Mouse (Mus musculus) layer of hippocampus, adult 18-20 months (tissue): ENCODE data around the gene Kdm6b. TPM values are rescaled to one million over a fixed set of nuclear protein-coding genes. Genes with fewer than 3 reads are reported as not detected.

ENCODE experiments used
- DNase-seq, 2 experiments: peaks; one replicate each; pipeline ENCODE4 v3.0.0; 2022; ENCODE audit warnings: low spot score in 2 of 2
- long read RNA-seq: library from polyadenylated mRNA; stranded (forward); transcript quantifications from one replicate; pipeline ENCODE4 v2.0.0, GENCODE M21; 2021
- total RNA-seq, 2 experiments: library from RNA; stranded (reverse); gene quantifications; 2 replicates each; pipeline ENCODE4 v1.2.3; 2021

The Kdm6b gene
- total RNA-seq = 10 to 100 TPM; 35.7 to 39.3 TPM
- long read RNA-seq, partial matches to known transcripts = 6 of 7 reads
- long read RNA-seq, other reads (novel, unspliced or antisense) = 1 of 7 reads

DNA sequence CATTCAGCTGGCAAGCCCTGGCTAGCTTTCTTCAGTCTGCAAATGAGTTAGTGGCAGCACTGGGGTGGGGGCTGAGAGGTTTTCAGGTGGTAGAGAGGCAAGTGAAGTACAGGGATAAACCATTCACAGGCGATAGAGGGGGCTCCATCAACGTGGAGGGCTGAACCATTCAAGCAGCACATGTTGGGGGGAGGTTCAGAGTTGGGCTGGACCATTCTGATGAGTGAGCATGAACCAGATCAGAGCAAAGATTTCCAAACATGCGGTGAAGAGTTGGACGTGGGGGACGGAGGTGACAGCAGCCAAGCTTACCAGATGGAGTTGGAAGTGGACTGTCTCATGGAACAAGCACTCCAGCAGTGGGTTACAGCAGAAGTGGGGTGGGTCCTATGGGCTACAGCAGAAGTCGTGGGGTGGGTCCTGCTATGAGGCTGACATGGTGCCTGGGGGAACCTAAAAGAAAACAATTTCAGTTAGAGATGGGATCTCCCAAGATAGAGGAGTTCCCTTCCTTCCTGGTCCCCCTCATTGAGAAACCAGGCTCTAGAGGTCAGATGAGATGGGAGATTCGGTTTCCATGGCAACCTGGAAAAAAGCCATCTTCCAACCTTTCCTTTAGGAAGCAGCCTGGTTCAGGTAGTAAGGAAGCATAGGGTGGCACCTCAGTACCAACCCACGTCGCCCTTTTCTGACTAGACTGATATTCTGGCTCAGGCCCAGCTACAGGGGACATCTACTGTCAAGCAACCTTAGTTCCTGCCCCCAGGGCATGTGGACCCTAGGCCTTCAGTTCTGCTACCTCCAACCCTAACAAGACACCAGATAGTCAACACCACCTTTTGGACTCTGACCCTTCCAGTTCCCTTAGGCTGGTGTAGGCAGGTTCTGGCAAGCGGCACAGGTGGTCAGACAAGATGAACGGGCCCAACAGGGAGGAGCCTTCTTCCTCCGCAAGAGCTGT, at the start of gene Kdm6b:
Gene Kdm6b, minus strand, starts transcription at position 455 of the 961 bp plus-strand sequence.
- DNase-seq = peak in 1 of 2 experiments; percentile 81

DNA sequence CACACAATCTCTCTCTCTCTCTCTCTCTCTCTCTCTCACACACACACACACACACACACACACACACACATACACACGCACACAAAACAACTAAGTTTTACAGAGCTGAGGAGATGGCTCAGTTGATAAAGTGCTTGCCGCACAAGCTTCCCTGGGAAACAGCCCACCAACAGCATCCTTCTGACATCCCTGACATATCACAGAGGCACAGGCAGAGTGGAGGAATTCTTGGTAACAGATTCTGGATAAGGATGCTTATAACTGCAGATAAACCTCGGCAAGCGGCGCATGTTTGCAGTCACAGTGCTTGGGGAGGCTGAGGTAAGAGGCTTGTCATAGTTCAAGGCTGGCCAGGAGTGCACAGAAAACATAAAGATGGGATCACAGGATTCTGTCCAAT, 48.1 kb upstream of the Kdm6b start:
- DNase-seq = no peak

DNA sequence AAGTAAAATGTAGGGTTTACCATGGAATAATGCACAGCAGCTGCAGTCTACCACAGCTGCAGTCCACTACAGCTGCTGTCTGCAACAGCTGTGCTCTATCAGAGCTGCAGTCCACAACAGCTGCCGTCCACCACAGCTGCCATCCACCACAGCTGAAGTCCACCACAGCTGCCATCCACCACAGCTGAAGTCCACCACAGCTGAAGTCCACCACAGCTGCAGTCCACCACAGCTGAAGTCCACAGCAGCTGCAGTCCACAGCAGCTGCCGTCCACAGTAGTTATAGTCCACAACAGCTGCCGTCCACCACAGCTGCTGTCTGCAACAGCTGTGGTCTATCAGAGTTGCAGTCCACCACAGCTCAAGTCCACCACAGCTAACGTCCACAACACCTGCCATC, 46.4 kb upstream of the Kdm6b start:
- DNase-seq = no peak

- DNase-seq = no peak
Observed at GRCm38 (mm10) chr11:69457006-69457579, 43.6 kb upstream of the Kdm6b start.

- DNase-seq = no peak
Observed at GRCm38 (mm10) chr11:69452114-69452867, 38.8 kb upstream of the Kdm6b start.

DNA sequence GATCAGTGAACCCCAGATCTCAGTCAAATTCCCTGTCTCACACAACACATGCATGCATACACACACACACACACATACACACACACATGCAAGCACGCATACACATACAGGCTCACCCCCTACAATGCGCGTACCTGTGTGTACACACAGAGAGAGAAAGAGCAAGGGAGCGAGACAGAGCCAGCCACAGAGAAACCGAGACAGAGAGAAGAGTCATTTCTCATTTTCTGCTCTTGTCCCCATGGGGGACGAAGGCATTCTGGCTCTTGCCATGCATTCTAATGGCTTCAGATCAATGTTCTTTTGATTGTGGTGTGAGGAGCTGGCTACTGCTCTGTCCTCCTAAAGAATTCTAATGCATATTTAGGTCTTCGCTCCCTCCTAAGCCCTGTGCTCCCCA, 33.8 kb upstream of the Kdm6b start:
- no peak for DNase-seq

GRCm38 (mm10) chr11:69443328-69443727, 29.9 kb upstream of the Kdm6b start:
- DNase-seq = no peak

GRCm38 (mm10) chr11:69437291-69437690, 23.8 kb upstream of the Kdm6b start:
- DNase-seq = no peak

DNA sequence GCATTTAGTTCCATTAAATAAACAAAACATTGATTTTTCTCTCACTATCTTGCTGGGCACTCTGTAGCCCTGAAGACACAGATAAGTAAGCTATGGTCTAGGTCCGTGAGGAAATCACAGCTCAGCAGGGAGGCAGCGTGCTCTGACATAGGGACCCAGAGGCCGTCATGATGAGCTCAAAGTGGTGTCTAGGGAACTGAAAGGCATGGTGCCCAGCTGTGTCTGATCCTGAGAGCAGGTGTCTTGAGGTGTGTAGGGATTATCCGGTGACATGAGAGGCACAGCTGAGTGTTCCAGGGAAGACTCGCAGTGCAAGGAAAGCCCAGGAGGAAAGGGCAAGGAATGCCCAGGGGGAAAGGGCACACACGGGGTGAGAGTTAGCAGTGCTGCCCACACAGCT, 19.7 kb upstream of the Kdm6b start:
- no peak for DNase-seq

DNA sequence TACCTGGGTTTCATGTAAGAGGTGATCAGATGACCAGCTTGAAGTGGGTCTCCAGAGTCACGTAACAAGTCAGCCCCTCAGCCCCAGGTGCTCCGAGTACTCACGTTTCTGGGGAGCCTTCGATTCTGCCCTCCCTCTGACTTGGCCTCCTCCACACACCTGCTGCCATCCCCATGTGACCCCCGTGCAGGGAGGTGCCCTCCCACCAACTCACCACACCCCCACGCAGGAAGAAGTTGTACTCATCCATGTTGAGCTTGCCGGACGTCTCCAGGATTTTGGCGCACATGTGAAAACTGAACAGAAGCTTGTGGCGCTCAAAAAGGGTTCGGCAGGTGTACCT, 19.1 kb upstream of the Kdm6b start:
- no peak for DNase-seq

DNA sequence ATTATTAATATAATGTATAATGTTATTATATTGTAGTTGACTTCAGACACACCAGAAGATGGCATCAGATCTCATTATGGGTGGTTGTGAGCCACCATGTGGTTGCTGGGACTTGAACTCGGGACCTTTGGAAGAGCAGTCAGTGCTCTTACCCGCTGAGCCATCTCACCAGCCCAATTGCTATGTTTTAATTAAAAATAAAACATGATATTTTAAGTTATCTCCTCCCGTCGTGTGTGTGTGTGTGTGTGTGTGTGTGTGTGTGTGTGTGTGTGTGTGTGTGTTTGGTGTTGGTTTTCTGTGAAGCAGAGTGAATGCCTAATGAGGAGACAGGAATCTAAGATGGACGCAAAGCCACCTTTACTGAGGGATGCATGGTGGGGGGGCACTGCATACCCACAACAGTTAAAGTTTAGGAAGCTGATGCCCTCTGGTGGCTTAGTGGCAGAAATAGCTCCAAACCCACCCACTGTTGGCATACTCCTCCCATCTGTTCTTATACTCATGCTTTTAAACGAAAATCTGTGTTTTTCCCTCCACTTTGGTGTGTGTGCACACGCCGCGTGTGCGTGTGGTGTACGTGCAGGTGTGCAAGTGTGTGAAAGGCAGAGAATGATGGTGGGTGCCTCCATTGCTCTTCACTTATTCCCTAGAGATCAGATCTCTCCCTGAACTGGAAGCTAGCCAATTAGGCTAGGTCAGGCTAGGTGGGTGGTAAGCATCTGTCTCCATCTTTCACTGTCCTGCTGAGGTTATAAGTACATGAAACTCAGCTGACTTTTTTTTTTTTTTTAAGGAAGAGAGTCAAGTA, 18.6 kb upstream of the Kdm6b start:
- DNase-seq = peak; percentile 59 to 86

DNA sequence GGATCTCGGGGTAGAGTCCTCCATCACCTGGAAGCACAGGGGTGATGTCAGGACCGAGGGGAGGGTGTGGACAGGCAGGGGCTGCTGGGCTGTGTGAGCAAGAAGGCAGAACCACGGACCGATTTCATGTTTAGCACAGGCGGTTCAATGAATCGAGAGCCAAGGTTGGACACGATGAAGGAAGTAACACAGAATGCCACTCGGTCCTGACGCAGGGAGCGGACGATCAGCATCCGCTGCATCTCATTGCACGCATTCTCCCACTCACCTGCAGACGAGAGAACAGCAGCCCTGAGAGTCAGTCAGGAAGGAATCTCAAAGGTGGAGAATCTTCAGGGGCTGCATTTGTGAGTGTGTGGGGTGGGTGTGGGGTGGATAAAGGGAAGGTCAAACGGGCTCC, 17.2 kb upstream of the Kdm6b start:
- DNase-seq = no peak

DNA sequence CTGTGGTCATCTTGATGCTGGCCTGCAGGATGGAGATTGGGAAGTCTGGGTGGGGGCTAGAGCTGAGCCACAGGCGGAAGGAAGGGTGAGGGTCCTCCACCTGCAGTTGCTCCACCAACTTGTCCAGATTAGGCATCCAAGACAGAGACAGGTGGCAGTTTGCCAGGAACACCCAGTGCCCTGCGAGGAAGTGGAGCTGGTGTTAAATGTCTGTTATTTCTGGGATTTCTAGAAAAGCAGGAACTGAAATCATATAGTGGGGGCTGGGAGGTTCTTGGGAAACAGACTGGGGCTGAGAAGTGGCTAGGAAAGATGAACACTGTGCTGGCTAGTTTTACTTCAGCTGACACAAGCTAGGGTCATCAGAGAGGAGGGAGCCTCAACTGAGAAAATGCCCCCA, 15.8 kb upstream of the Kdm6b start:
- DNase-seq = no peak

- no peak for DNase-seq
Observed at GRCm38 (mm10) chr11:69428751-69429150, 15.3 kb upstream of the Kdm6b start.

- no peak for DNase-seq
Observed at GRCm38 (mm10) chr11:69426246-69426645, 12.8 kb upstream of the Kdm6b start.

DNA sequence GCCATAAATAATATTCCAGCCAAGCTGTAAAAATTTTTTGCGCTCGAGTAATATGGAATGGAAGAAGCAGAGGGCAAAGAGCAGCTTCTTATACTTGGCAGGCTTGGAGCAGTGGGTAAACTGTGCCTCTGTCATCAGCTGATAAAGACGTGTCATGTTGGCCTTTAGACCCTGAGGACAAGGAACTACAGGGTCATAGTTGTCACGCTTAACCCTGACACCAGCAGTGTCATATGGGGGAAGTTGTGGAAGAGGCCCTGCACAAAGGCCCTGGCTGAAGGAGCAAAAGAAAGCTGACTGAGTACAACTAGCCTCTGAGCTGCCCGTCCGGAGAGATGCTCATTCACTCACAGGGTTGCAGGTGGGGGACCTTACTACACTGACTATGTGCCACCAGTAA, 10.4 kb upstream of the Kdm6b start:
- DNase-seq = no peak

DNA sequence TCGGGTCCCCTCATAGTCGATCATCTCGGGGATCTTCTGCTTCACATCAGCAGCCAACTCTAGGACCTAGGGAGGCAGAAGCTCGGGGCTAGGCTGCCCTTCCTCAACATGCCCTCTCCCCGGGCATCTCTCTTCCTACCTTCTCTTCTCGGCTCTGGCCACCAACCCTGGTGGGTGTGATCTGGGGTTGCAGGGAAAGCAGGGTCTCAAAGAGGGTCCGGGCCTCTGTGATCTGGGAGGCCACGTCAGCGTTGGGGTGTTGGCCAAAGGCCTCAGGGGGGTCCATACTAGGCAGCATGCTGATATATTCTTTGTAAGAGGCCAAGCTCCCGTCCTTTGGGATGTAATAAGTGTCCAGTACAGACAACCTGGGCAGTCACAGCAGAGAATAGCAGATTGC, 9.4 kb upstream of the Kdm6b start:
- no peak for DNase-seq

DNA sequence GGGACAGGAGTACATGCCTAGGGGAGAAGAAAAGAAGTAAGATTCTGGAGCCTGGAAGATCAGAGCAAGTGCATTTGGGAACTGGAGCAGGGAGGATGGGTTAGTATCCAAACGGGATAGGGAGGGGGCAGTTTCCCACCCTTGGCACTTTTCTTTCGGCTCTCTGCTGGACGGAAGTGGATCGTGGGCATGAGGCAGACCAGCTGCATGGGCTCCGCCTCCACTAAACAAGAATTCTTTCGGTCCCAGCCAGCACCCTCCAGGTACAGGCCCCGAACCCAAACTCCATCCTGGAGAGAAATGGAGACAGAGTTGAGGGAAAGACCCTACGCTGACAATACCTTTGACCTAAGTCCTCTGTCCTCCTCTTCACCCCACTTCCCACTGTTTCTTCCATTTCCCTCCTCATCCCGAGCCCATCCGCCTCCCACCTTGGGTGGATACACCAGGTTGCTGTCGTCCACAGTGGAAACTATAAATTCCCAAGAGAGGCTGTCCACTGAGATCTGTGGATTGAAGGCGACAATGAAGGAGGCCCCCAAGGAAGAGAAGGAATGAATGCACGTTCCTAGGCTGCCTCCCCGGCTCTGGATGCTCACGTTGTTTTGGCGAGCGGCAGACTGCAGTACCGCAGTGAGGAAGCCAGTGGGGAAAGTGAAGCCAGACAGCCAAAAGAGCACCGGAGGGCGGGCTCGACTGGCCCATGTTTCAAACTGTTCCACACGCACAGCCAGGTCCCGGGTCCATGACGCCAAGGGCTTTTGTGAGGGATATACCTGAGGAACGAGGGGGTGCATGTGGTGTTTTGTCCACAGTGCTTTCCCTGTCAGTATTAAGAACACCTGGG, 7.9 kb upstream of the Kdm6b start:
- no peak for DNase-seq

- no peak for DNase-seq
Observed at GRCm38 (mm10) chr11:69420554-69421000, 7.1 kb upstream of the Kdm6b start.
